Mouse (Mus musculus) ES-E14 (cell line): Measurements from ENCODE around the gene Jam3.

Experiments used
- CHD2 ChIP-seq: IDR thresholded peaks from 2 replicates; pipeline ENCODE4 v1.6.1; 2014; ENCODE audit warnings: mild to moderate bottlenecking, low read depth, low read length, inconsistent platforms
- HCFC1 ChIP-seq: IDR thresholded peaks from 2 replicates; pipeline ENCODE4 v1.6.1; 2012; ENCODE audit warnings: low read length, inconsistent platforms, borderline replicate concordance; ENCODE audit not compliant: insufficient read depth
- MAFK ChIP-seq: IDR thresholded peaks from 2 replicates; pipeline ENCODE4 v1.6.1; 2014; ENCODE audit warnings: mild to moderate bottlenecking, low read depth, low read length, inconsistent platforms; ENCODE audit not compliant: insufficient read depth
- ZC3H11A ChIP-seq: IDR thresholded peaks from 2 replicates; pipeline ENCODE4 v1.6.1; 2012; ENCODE audit warnings: low read depth, mild to moderate bottlenecking, inconsistent platforms, low read length, borderline replicate concordance
- ZNF384 ChIP-seq: IDR thresholded peaks from 2 replicates; pipeline ENCODE4 v1.6.1; 2012; ENCODE audit warnings: low read depth, low read length, inconsistent platforms

DNA sequence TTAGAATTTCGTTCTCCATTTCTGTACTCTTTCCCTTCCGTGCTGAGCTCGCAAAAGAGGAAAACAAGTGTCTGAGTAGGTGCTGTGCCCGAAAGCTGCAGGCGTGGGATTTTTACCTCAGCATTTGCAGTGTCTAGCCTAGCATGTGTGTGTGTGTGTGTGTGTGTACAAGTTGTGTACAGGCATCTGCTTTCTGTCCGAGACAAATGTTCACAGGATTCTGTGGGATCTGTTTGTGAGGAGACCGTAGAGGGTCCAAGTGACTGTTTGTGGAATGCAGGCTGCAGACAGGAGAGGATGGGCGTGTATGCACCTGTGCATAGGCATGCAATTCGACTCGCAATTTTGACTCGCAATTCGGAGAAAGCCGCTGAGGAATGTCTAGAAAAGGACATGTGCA, 20.0 kb upstream of the Jam3 start:
- TF ChIP-seq ZC3H11A (no peak), MAFK (no peak), HCFC1 (no peak), ZNF384 (no peak), CHD2 (no peak)
